Mouse (Mus musculus) kidney, postnatal 0 days (tissue): ENCODE data around the gene Ctnna3. TPM values are rescaled to one million over a fixed set of nuclear protein-coding genes. Genes with fewer than 3 reads are reported as not detected.
A peak's percentile ranks its signal among the peaks of the same experiment; 100 is the strongest.

ENCODE experiments used
- ATAC-seq: fragments of 200-750 bp; cut with Nextera tagmentation; replicated peaks from 2 replicates; pipeline ENCODE4 v1.8.0; 2017; ENCODE audit warnings: low read depth, moderate number of reproducible peaks, moderate TSS enrichment, moderate library complexity; ENCODE audit not compliant: low FRiP score
- DNase-seq: peaks from one replicate; pipeline ENCODE4 v3.0.0-alpha.2; 2016; ENCODE audit warnings: low spot score
- H3K27ac ChIP-seq: fragments of 300-500 bp; sonication (generic); 2 replicates; pipeline ENCODE4 v1.5.1; 2014; ENCODE audit warnings: mild to moderate bottlenecking
- H3K27me3 ChIP-seq: fragments of 300-500 bp; sonication (generic); 2 replicates; pipeline ENCODE4 v1.6.1; 2014; ENCODE audit warnings: low read length, mixed read lengths; ENCODE audit not compliant: insufficient read depth
- H3K36me3 ChIP-seq: fragments of 300-500 bp; sonication (generic); 2 replicates; pipeline ENCODE4 v1.6.1; 2014; ENCODE audit warnings: low read length, mixed read lengths; ENCODE audit not compliant: insufficient read depth
- H3K4me1 ChIP-seq: fragments of 300-500 bp; sonication (generic); replicated peaks from 2 replicates; pipeline ENCODE4 v1.6.1; 2014; ENCODE audit warnings: antibody characterized with exemption, low read length, mixed read lengths; ENCODE audit not compliant: insufficient read depth
- H3K4me2 ChIP-seq: fragments of 300-500 bp; sonication (generic); 2 replicates; pipeline ENCODE4 v1.6.1; 2014; ENCODE audit warnings: mild to moderate bottlenecking, low read length, moderate library complexity, mixed read lengths
- H3K4me3 ChIP-seq: fragments of 300-500 bp; sonication (generic); replicated peaks from 2 replicates; pipeline ENCODE4 v1.5.1; 2014; ENCODE audit warnings: low read depth, low read length
- H3K9ac ChIP-seq: fragments of 300-500 bp; sonication (generic); 2 replicates; pipeline ENCODE4 v1.6.1; 2014; ENCODE audit warnings: low read depth, low read length
- H3K9me3 ChIP-seq: fragments of 300-500 bp; sonication (generic); replicated peaks from 2 replicates; pipeline ENCODE4 v1.6.1; 2016; ENCODE audit warnings: low read length, inconsistent platforms, mixed read lengths
- CTCF ChIP-seq: IDR thresholded peaks from 2 replicates; pipeline ENCODE4 v1.5.1; 2016; ENCODE audit warnings: antibody characterized with exemption, low read depth, mild to moderate bottlenecking, moderate library complexity
- WGBS: fragments of 180-500 bp; shearing (Covaris S2); extraction: QIAGEN DNeasy Blood & Tissue Kit; methylation state at CpG from one replicate; pipeline ENCODE4 v1.1.7; 2014; 5-methylcytosine and 5-hydroxymethylcytosine counted together
- polyA plus RNA-seq: library from polyadenylated mRNA; unstranded; fragments of >200 nt; fragmentation: Nextera tagmentation; extraction: Ambion mirVana; gene quantifications from 2 replicates; pipeline ENCODE4 v1.2.1, GENCODE M21; 2015

The Ctnna3 gene
- polyA plus RNA-seq, 1 experiment from 2014 or later = 0.32 TPM

DNA sequence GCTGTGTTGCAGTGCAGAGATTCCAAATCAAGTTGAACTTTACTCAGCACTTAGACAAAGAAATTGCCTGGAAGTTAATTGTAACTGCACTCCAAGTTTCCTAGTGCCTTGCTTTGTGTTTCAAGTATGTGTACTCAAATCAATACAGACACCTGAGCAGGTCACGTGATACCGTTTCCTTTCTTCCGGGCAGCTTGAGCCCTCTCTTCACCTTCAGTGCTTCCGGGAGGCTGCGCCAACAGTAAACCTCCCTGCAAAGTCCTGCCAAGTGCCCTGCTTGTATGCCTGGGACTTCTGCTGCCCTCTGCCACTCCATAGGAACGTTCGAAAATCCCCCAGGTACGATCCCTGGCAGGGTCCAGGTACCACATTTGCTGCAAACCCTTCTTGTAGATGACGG, 223.0 kb downstream of the Ctnna3 start:
- no peaks in the 10 kb centered on the region for H3K4me1 ChIP-seq
- H3K36me3 ChIP-seq = no peaks in the 10 kb centered on the region
- DNase-seq = no peak
- H3K27me3 ChIP-seq = no peaks in the 10 kb centered on the region
- H3K27ac ChIP-seq = no peak overlapping the region
- H3K9me3 ChIP-seq = no peaks in the 10 kb centered on the region
- no peak for ATAC-seq
- 79% methylated on average over 9 of the region's 9 CpGs for WGBS
- no peak overlapping the region for H3K9ac ChIP-seq
- H3K4me2 ChIP-seq = no peak overlapping the region
- no peak for TF ChIP-seq CTCF
- no peak overlapping the region for H3K4me3 ChIP-seq

DNA sequence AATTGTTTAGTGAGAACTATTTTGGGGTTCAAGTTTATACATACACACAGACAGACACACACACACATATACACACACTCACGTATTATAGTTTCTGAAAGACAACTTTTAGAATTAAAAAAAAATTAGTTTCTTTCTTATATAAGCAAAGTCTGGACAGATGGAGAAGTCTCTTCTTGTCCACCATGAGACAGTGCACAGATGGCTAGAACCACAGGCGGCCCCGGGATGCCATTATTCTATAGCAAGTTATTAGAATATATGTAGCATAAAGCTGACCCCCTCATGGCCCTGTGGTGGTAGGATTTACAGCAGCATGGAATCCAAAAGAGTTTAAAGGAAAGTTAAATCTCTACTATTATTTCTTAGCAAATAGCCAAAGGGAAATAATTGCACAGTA, 223.7 kb downstream of the Ctnna3 start:
- no peak overlapping the region for H3K4me3 ChIP-seq
- WGBS = 98% methylated on average over 3 of the region's 3 CpGs
- H3K9me3 ChIP-seq = no peaks in the 10 kb centered on the region
- H3K9ac ChIP-seq = no peak overlapping the region
- no peak overlapping the region for H3K27ac ChIP-seq
- no peaks in the 10 kb centered on the region for H3K36me3 ChIP-seq
- H3K4me2 ChIP-seq = no peak overlapping the region
- ATAC-seq = no peak
- H3K4me1 ChIP-seq = no peaks in the 10 kb centered on the region
- no peaks in the 10 kb centered on the region for H3K27me3 ChIP-seq
- no peak for TF ChIP-seq CTCF
- no peak for DNase-seq

DNA sequence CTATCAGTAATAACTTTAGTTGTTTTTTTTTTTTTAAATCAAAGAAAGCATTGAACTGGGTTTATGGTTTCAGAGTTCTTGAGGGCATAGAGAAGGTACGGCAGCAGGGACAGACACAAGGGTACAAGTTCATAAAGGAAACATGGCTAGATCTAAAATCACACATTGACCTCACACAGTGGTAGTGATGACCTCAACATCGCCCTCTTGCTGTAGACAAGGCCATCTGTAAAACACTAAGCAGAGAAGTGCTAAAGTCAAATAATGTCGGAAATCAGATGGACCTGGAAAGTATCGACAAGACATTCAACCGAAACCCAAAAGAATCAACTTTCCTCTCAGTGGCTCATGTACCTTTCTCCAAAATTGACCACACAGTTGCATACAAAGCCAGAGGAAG, 224.7 kb downstream of the Ctnna3 start:
- Histone ChIP-seq H3K27me3 (no peaks in the 10 kb centered on the region), H3K4me3 (no peak overlapping the region), H3K27ac (no peak overlapping the region), H3K9ac (no peak overlapping the region), H3K4me1 (no peaks in the 10 kb centered on the region), H3K36me3 (no peaks in the 10 kb centered on the region), H3K4me2 (no peak overlapping the region), H3K9me3 (no peaks in the 10 kb centered on the region)
- TF ChIP-seq CTCF = peak; percentile 16; the same call in 1 of the 2 replicates
- DNase-seq = no peak
- 89% methylated on average over 5 of the region's 5 CpGs for WGBS
- no peak for ATAC-seq

DNA sequence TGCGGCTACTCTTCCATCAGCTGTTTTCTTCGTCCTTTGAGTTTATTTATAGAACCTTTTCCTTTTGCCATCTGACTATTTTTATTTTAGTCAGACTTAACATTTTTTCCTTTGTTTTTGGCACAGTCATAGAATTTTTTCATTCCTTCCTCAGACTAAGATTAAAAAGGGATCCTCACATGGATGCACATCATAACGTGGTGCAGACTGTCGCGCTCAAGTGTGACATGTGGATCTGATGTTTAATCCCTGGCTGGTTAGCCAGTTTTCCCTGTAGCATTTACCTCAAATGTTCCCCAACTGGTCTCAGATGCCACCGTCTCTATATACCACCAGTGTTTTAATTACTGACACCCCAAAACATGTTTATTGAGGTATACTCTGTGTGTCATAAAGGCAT, 246.4 kb downstream of the Ctnna3 start:
- H3K4me1 ChIP-seq = no peaks in the 10 kb centered on the region
- no peak for TF ChIP-seq CTCF
- no peak overlapping the region for H3K9ac ChIP-seq
- H3K36me3 ChIP-seq = no peaks in the 10 kb centered on the region
- H3K27ac ChIP-seq = no peak overlapping the region
- no peaks in the 10 kb centered on the region for H3K9me3 ChIP-seq
- H3K4me3 ChIP-seq = no peak overlapping the region
- DNase-seq = no peak
- H3K27me3 ChIP-seq = no peaks in the 10 kb centered on the region
- WGBS = 84% methylated on average over 6 of the region's 6 CpGs
- no peak for ATAC-seq
- no peak overlapping the region for H3K4me2 ChIP-seq

DNA sequence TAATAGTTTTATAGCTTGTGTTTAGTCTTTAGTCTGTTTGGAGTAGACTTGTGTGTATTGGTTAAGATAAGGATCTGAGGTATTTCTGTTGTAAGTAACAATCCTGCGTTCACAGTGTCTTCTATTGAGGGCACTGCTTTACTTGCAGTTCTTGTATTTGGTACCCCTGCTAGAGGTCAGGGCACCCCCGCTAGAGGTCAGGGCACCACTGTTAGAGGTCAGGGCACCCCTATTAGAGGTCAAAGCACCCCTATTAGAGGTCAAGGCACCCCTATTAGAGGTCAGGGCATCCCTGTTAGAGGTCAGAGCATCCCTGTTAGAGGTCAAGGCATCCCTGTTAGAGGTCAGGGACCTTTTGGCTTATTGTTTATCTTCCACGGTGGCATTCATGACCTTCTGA, 259.3 kb downstream of the Ctnna3 start:
- no peak for ATAC-seq
- 26% methylated on average over 3 of the region's 3 CpGs for WGBS
- Histone ChIP-seq H3K36me3 (no peaks in the 10 kb centered on the region), H3K4me3 (no peak overlapping the region), H3K9ac (no peak overlapping the region), H3K4me2 (no peak overlapping the region), H3K27me3 (no peaks in the 10 kb centered on the region), H3K4me1 (no peaks in the 10 kb centered on the region), H3K27ac (no peak overlapping the region), H3K9me3 (no peaks in the 10 kb centered on the region)
- no peak for DNase-seq
- TF ChIP-seq CTCF = no peak

DNA sequence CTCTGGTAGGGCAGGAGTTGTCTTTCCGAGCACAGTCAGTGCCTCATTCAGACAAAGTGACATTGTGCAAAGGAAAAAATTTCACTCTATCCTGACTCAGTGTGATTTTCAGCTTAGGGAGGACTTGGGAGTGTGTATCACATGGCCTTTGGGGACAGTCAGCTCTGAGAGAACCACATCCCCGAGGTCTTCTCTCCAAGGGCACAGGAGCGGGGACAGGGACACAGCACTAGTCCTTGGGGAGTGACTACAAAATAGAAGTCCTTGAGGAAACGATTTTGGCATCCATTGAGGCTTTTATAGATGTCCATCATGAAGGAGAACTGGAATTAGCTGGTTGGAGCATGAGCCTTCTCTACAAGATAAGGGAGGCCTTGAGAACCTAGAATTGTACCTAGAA, 259.8 kb downstream of the Ctnna3 start:
- ATAC-seq (no peak), DNase-seq (no peak)
- Histone ChIP-seq H3K27ac (no peak overlapping the region), H3K27me3 (no peaks in the 10 kb centered on the region), H3K4me2 (no peak overlapping the region), H3K9ac (no peak overlapping the region), H3K4me3 (no peak overlapping the region), H3K9me3 (no peaks in the 10 kb centered on the region), H3K36me3 (no peaks in the 10 kb centered on the region), H3K4me1 (no peaks in the 10 kb centered on the region)
- TF ChIP-seq CTCF = no peak
- 55% methylated on average over 4 of the region's 4 CpGs for WGBS

DNA sequence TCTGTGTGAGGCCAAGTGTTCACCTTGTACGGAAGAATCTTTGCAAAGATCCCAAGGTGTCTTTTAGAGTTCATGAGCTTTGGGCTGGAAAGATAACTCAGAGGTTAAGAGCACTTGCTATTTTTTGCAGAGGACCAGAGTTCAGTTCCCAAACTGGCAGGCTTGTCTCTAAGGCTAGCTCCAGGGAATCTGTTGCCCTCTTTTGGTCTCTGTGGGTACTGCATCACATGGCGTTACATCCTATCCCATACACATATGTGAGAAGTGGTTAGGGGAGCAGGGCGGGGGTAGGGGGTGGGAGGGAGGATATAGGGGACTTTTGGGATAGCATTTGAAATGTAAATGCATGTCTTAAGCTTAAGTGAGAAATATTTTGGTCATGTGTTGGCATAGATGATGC, 262.1 kb downstream of the Ctnna3 start:
- Histone ChIP-seq H3K4me1 (no peaks in the 10 kb centered on the region), H3K27ac (no peak overlapping the region), H3K9me3 (no peaks in the 10 kb centered on the region), H3K27me3 (no peaks in the 10 kb centered on the region), H3K4me2 (no peak overlapping the region), H3K36me3 (no peaks in the 10 kb centered on the region), H3K4me3 (no peak overlapping the region), H3K9ac (no peak overlapping the region)
- ATAC-seq (no peak), DNase-seq (peak; percentile 29)
- TF ChIP-seq CTCF = peak; percentile 61
- WGBS = 60% methylated on average over 3 of the region's 3 CpGs
